Mouse (Mus musculus) G1E (cell line): ENCODE results near the gene Bag5.

Experiments used
- CTCF ChIP-seq: IDR thresholded peaks from 2 replicates; pipeline ENCODE4 v1.5.1; 2012; ENCODE audit warnings: low read depth, low read length, inconsistent platforms, mixed read lengths
- GATA1 ChIP-seq: IDR thresholded peaks from 2 replicates; pipeline ENCODE4 v1.6.1; 2012; ENCODE audit warnings: borderline replicate concordance, low read length, inconsistent platforms, mixed read lengths
- GATA2 ChIP-seq: IDR thresholded peaks from 2 replicates; pipeline ENCODE4 v1.6.1; 2012; ENCODE audit warnings: low read depth, low read length, inconsistent platforms, borderline replicate concordance
- POLR2AphosphoS5 ChIP-seq: IDR thresholded peaks from 2 replicates; pipeline ENCODE4 v1.6.1; 2012; ENCODE audit warnings: low read depth, low read length, inconsistent platforms; ENCODE audit not compliant: insufficient replicate concordance
- TAL1 ChIP-seq: conservative IDR thresholded peaks from 2 replicates; pipeline ENCODE4 v1.6.1; 2012; ENCODE audit warnings: low read depth, low read length, inconsistent platforms, mixed read lengths

DNA sequence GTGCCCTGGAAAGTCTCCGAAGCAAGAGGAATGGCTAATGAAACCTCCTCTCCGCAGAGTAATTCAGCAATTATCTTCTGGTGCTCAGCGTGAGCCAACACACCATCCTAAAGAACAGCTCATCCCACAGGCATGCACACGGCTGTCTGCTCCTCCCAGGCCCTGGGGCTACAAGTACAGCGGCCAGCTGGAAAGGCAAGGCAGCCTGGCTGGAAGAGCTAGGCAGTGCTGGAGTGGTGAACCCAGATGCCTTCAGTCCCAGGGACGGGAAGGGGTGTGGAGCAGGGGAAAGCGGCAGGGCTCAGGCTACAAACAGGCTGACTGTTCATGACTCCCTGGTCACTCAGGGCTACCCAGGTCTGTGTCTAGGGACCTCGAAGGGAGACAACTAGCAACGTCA, 8.4 kb downstream of the Bag5 start:
- TF ChIP-seq CTCF, result no peak
- no peak for TF ChIP-seq TAL1
- no peak for TF ChIP-seq GATA1
- TF ChIP-seq POLR2AphosphoS5, result no peak
- TF ChIP-seq GATA2, result no peak
